Mouse (Mus musculus): ENCODE results near the gene 5730596B20Rik.
A peak's percentile ranks its signal among the peaks of the same experiment; 100 is the strongest.

5730596B20Rik gene

GRCm38 (mm10) chr6:52162611-52163365, 14.5 kb upstream of the 5730596B20Rik start:
- DNase-seq (ENCODE audit: low spot score in 2 of 2), result no peak

GRCm38 (mm10) chr6:52163366-52164031, 13.8 kb upstream of the 5730596B20Rik start:
- DNase-seq (ENCODE audit: low spot score in 2 of 2), result no peak

- no peak for DNase-seq (ENCODE audit: low spot score in 2 of 2)
These were observed 13.2 kb upstream of the 5730596B20Rik start for GRCm38 (mm10) chr6:52164051-52164625.

GRCm38 (mm10) chr6:52164626-52165440, 12.5 kb upstream of the 5730596B20Rik start, which contains the start of gene Hoxa2:
TSS of gene Hoxa2 (minus strand) at chr6:52164831.
- no peak for DNase-seq (ENCODE audit: low spot score in 2 of 2)

- DNase-seq (ENCODE audit: low spot score in 2 of 2), result no peak
These were observed 11.6 kb upstream of the 5730596B20Rik start for GRCm38 (mm10) chr6:52165441-52166370.

- no peak for DNase-seq (ENCODE audit: low spot score in 2 of 2)
These were observed 10.7 kb upstream of the 5730596B20Rik start for GRCm38 (mm10) chr6:52166431-52167077.

GRCm38 (mm10) chr6:52167176-52167575, 10.1 kb upstream of the 5730596B20Rik start:
- no peak for DNase-seq (ENCODE audit: low spot score in 2 of 2)

GRCm38 (mm10) chr6:52167736-52168161, 9.5 kb upstream of the 5730596B20Rik start:
- DNase-seq (ENCODE audit: low spot score in 2 of 2), result no peak

GRCm38 (mm10) chr6:52168191-52169055, 8.9 kb upstream of the 5730596B20Rik start:
- DNase-seq (ENCODE audit: low spot score in 2 of 2), result no peak

GRCm38 (mm10) chr6:52169499-52170165, 7.7 kb upstream of the 5730596B20Rik start:
- no peak for DNase-seq (ENCODE audit: low spot score in 2 of 2)

GRCm38 (mm10) chr6:52170166-52170897, 7.0 kb upstream of the 5730596B20Rik start:
- DNase-seq (ENCODE audit: low spot score in 2 of 2), result no peak

GRCm38 (mm10) chr6:52170898-52171223, 6.4 kb upstream of the 5730596B20Rik start:
- no peak for DNase-seq (ENCODE audit: low spot score in 2 of 2)

GRCm38 (mm10) chr6:52171331-52171730, 6.0 kb upstream of the 5730596B20Rik start:
- DNase-seq (ENCODE audit: low spot score in 2 of 2), result no peak

- DNase-seq (ENCODE audit: low spot score in 2 of 2), result no peak
These were observed 5.4 kb upstream of the 5730596B20Rik start for GRCm38 (mm10) chr6:52171938-52172337.

- DNase-seq (ENCODE audit: low spot score in 2 of 2), result peak; percentile 52 to 57
These were observed 4.8 kb upstream of the 5730596B20Rik start for GRCm38 (mm10) chr6:52172501-52172900.

- no peak for DNase-seq (ENCODE audit: low spot score in 2 of 2)
These were observed 3.6 kb upstream of the 5730596B20Rik start for GRCm38 (mm10) chr6:52173648-52174047.

- no peak for DNase-seq (ENCODE audit: low spot score in 2 of 2)
These were observed 2.1 kb upstream of the 5730596B20Rik start for GRCm38 (mm10) chr6:52174968-52175751.

Measured in urinary bladder, adult 18-20 months (tissue).